Mouse (Mus musculus): ENCODE measurements around the gene Serpine2.

Gene Serpine2

GRCm38 (mm10) chr1:79861130-79861942 lies at the start of gene Serpine2:
TSS of gene Serpine2 (minus strand) at chr1:79861180.
- peak; percentile 25; the same call in 1 of the 2 replicates for ATAC-seq (ENCODE audit: low TSS enrichment)

DNA sequence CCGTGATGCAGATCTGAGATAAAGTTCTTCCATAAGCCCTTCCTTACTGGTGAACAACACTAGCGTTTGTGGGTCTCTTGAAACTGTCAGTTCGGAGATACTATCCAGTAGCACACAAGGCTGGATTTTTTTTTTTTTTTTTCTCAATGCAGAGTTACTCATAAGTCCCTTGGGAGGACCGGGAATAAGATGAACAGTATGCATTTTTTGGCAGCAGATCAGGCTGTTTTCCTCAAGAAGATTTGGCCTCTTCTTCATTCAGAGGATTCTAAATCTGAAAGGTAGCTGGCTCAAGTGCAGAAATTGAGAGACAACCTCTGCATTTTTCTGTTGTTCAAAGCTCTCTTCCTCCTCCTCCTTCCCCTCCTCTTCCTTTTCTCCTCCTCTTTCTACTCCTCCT lies 46.8 kb upstream of the Serpine2 start:
- ATAC-seq (ENCODE audit: low TSS enrichment), result peak; percentile 64

- ATAC-seq (ENCODE audit: low TSS enrichment), result no peak
Measured at GRCm38 (mm10) chr1:79905241-79905640, 44.3 kb upstream of the Serpine2 start.

- ATAC-seq (ENCODE audit: low TSS enrichment), result peak; percentile 78
Measured at GRCm38 (mm10) chr1:79902901-79903300, 41.9 kb upstream of the Serpine2 start.

DNA sequence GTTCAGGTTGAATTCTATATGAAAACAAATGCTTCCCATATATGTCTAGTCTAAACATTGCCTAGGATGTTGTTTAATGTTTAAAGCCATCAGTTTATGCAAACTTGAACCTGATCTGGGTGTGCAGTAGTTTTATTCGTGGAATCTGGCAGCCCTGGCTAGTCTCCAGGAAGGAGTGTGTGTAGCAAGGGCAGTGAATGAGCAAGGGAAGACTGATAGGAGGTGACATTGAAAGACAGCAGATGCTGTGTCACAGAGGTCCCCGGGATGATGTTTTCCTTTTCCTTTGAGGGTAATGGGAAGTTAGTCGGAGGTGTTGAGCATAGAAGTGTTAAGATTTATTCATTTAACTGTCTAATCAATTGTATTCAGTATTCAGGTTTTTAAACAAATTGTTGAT lies 21.7 kb upstream of the Serpine2 start:
- no peak for ATAC-seq (ENCODE audit: low TSS enrichment)

GRCm38 (mm10) chr1:79874741-79875140 lies 13.8 kb upstream of the Serpine2 start:
- no peak for ATAC-seq (ENCODE audit: low TSS enrichment)

GRCm38 (mm10) chr1:79860411-79861039 lies 455 bp downstream of the Serpine2 start:
- ATAC-seq (ENCODE audit: low TSS enrichment), result no peak

- no peak for ATAC-seq (ENCODE audit: low TSS enrichment)
Measured at GRCm38 (mm10) chr1:79859975-79860374, 1.0 kb downstream of the Serpine2 start.

DNA sequence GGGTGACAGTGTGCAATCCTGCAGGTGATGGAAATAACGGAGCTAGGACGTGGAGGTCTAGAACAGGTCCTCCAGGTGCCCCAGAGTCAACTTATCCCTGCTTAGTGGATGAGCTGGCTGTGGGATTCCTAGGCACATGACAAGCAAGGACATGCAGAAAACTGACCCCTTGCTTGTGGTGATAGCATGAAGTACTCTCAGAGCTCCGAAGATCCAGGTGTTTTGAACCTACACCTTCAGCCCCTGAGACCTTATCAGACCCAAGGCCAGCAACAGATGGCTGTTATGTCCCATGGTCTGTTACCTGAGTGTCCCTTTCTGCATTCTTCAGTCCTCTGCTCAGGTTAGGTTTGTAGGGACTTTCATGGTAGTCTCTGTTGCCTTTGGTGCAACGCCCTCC lies 2.0 kb downstream of the Serpine2 start:
- no peak for ATAC-seq (ENCODE audit: low TSS enrichment)

- ATAC-seq (ENCODE audit: low TSS enrichment), result peak; percentile 36; the same call in 1 of the 2 replicates
Measured at GRCm38 (mm10) chr1:79858389-79858994, 2.5 kb downstream of the Serpine2 start.

GRCm38 (mm10) chr1:79857681-79858388 lies 3.1 kb downstream of the Serpine2 start:
- ATAC-seq (ENCODE audit: low TSS enrichment), result no peak

- no peak for ATAC-seq (ENCODE audit: low TSS enrichment)
Measured at GRCm38 (mm10) chr1:79856756-79857155, 4.2 kb downstream of the Serpine2 start.

GRCm38 (mm10) chr1:79853527-79853926 lies 7.5 kb downstream of the Serpine2 start:
- ATAC-seq (ENCODE audit: low TSS enrichment), result no peak

GRCm38 (mm10) chr1:79850341-79850740 lies 10.6 kb downstream of the Serpine2 start:
- ATAC-seq (ENCODE audit: low TSS enrichment), result no peak

- no peak for ATAC-seq (ENCODE audit: low TSS enrichment)
Measured at GRCm38 (mm10) chr1:79848663-79849062, 12.3 kb downstream of the Serpine2 start.

DNA sequence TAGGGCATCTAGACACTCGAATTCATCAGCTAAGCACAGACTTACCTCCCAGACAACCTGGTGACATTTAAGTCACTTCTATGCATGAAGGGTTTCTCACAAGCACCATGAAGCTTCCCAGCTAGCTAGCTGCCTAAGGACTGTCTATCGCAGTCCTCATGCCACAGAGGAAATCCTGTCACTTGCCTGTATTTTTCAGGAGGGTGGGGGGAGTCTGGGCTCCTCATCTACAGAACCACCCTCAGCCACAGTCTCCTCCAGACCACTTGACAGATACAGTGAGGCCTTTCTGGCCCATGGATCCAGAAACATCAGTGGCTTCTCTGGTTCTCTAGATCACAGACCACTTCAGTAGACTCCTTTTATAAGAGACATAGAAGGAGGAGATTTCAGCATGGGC lies 14.1 kb downstream of the Serpine2 start:
- ATAC-seq (ENCODE audit: low TSS enrichment), result no peak

DNA sequence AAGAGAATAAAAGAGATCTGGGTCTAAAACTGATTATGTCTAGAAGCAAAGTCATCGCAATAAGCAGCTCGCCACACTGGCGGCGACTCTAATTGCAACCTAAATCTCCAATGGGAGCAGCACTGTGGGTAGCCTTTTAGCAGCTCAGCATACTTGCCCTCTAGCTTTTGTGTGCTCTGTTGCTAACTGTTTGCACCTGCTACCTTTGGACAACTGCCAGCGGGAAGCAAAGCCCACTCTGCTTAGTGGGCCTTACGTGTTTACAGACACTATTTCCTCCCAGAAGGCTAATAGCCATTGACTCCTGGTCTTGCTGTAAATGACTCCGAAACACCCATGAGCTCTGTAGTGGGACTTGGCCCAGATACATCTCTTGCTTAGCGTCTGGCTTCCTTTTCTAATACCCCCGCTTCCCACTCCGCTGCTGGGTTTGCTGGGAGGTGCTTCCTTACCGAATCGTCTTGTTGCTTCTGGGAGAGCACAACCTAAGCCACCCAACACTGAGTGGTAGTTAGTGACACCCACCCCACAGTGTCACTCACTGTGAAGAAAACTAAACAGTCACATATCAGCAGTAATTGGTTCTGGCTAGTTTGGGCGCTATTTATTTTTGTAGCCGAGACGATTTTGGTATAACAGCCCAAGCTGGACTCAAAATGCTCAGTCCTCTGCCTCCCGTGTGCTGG lies 28.1 kb downstream of the Serpine2 start:
- no peak for ATAC-seq (ENCODE audit: low TSS enrichment)

- ATAC-seq (ENCODE audit: low TSS enrichment), result peak; percentile 82
Measured at GRCm38 (mm10) chr1:79823951-79824633, 36.9 kb downstream of the Serpine2 start.

- ATAC-seq (ENCODE audit: low TSS enrichment), result 0 out of 2 replicates have a peak, but pooled peaks have one; percentile 11
Measured at GRCm38 (mm10) chr1:79822806-79823525, 38.0 kb downstream of the Serpine2 start.

- ATAC-seq (ENCODE audit: low TSS enrichment), result peak; percentile 32; the same call in 1 of the 2 replicates
Measured at GRCm38 (mm10) chr1:79819296-79819879, 41.6 kb downstream of the Serpine2 start.

Data from frontal cortex, adult (tissue).